Mouse (Mus musculus): ENCODE results near the gene Car2.

DNA sequence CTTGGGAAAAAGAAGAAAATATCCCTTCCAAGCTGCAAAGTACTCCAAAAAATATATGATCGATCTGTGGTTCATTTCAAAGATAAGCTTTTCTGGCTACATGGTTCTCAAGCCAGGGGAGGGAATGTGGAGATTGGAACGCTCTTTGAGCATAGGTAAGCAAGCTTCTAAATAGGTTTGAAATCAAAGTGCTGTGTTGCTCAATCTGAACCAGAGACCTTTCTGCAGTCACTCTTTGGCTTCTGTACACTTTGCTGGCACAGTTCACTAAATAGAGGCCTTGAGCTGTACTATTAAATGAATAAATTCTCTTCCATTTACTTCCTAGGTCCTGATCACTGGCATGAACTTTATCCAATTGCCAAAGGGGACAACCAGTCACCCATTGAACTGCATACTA lies 22.2 kb upstream of the Car2 start:
- TF ChIP-seq CTCF (conservative IDR thresholded peaks at IDR 0.05; ENCODE audit: low read length) = no peak
- no peak for TF ChIP-seq NANOG (IDR thresholded peaks at IDR 0.05; ENCODE audit: borderline replicate concordance, low read length)
- TF ChIP-seq POU5F1 (IDR thresholded peaks at IDR 0.05; ENCODE audit: borderline replicate concordance, low read length) = no peak

All from E14TG2a.4 (cell line).